Mouse (Mus musculus): ENCODE measurements around the gene Map3k5. TPM values are rescaled to one million over a fixed set of nuclear protein-coding genes. Genes with fewer than 3 reads are reported as not detected.
A peak's percentile ranks its signal among the peaks of the same experiment; 100 is the strongest.

Map3k5 gene
- polyA plus RNA-seq, 1 experiment from 2014 or later: 0.82 TPM

DNA sequence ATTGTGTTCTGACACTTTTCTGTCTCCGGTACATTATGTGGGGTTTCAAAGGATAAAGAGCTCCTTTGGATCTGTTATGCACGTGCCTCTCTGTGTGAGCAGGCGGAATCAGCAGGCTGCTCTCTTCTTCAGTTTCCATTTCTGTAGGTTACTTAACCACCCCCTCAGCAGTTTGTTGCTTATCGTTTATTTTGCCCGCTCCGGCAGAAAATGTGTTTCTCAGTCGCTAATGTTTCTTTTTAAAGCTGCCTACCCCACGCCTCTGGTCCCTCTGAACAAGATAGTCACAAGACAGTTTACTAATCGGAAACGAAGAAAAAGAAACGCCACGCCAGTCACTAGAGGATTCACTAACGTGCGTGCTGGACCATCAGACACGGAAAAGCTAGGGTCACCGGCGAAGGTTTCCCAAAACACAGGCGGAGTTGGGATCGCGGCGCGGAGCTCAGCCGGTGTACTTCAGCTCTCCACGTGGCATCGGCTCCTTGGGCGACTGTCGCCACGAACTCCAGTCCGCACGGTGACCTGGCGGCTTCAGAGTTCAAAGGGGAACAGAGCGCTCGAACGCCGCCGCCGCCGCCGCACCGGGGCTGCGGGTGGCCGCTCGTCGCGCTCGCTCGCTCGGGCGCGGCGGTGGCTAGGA, 214.0 kb downstream of the Map3k5 start, which contains the start of gene Map7:
TSS of gene Map7 (plus strand) at position 342 of the 643 bp plus-strand sequence.
- peaks cover 15% of the 10 kb centered on the region; the same call in 1 of the 2 replicates for H3K4me1 ChIP-seq
- H3K36me3 ChIP-seq: no peaks in the 10 kb centered on the region
- H3K9me3 ChIP-seq: no peaks in the 10 kb centered on the region
- peaks cover 58% of the 10 kb centered on the region for H3K27me3 ChIP-seq
- peak within 1 kb of the TSS; percentile 73 for H3K4me3 ChIP-seq
- 0 out of 2 replicates have a peak, but pooled peaks have one; percentile 4 for ATAC-seq (ENCODE audit: low FRiP score, low read depth)
- 4% methylated on average over 51 of the region's 51 CpGs for WGBS
- H3K9ac ChIP-seq (replicated peaks): peak within 1 kb of the TSS; percentile 56
- H3K4me2 ChIP-seq (replicated peaks): peak within 1 kb of the TSS; percentile 96
- no peak within 1 kb of the TSS for H3K27ac ChIP-seq (replicated peaks)

DNA sequence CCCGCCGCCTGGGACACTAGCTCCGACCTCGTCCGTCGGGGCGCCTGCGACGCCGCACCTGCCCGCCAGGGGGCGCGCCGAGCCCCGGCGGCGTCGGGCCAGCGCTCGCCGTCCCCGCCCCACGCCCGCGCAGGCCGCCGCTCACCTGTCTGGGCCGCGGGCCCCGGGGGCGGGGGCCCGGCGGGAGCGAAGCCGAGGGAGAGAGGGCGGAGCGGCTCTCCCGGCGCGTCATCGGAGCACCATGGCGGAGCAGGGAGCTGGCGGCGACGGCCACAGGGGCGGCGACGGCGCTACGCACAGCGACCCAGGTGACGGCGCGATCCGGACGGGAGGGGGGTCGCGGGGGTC, 214.5 kb downstream of the Map3k5 start:
- peaks cover 15% of the 10 kb centered on the region; the same call in 1 of the 2 replicates for H3K4me1 ChIP-seq
- no peaks in the 10 kb centered on the region for H3K9me3 ChIP-seq
- peak overlapping the region; percentile 56 for H3K9ac ChIP-seq (replicated peaks)
- peak; percentile 77 for ATAC-seq (ENCODE audit: low FRiP score, low read depth)
- H3K27ac ChIP-seq (replicated peaks): no peak overlapping the region
- no peaks in the 10 kb centered on the region for H3K36me3 ChIP-seq
- peak overlapping the region; percentile 96 for H3K4me2 ChIP-seq (replicated peaks)
- peaks cover 58% of the 10 kb centered on the region for H3K27me3 ChIP-seq
- WGBS: under 1% methylated on average over 49 of the region's 58 CpGs
- peak overlapping the region; percentile 73 for H3K4me3 ChIP-seq

DNA sequence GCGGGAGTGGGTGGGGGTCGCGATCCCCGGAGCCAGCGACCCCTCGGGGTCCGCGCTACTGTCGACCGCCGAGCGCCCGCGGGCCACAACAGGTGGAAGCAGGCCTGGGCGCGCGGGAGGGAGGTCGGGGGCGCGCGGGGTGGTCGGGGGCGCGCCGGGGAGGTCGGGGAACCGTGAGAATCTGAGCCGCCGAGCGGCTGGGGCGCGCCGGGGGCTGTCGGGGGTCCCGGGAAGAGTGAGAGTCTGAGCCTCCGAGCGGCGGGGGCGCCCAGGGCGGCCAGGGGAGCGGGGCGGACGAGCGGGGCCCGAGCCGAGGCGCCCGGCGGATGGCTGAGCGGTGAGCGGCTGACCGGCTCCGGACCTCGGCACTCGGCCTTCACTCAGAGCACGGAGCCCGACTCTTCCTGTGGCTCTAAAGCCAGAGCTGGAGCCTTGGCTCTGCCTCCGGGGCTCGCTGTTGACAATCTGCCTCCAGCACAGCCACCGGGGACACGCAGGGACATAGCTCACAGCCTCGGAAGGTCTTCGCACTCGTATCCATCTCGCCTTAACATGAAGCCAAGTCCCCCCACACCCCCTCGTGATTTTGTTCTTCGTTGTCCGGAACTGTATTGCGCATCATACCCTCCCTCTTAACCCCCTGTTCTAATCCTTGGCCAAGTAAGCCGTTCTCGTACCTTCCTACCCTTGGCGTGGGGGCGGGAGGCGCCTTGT, 215.0 kb downstream of the Map3k5 start:
- ATAC-seq (ENCODE audit: low FRiP score, low read depth): peak; percentile 77
- Histone ChIP-seq H3K4me1 (peaks cover 15% of the 10 kb centered on the region; the same call in 1 of the 2 replicates), H3K9me3 (no peaks in the 10 kb centered on the region), H3K27me3 (peaks cover 58% of the 10 kb centered on the region), H3K4me3 (peak overlapping the region; percentile 73), H3K4me2 (replicated peaks) (peak overlapping the region; percentile 96), H3K9ac (replicated peaks) (peak overlapping the region; percentile 56), H3K27ac (replicated peaks) (no peak overlapping the region), H3K36me3 (no peaks in the 10 kb centered on the region)
- under 1% methylated on average over 60 of the region's 74 CpGs for WGBS

DNA sequence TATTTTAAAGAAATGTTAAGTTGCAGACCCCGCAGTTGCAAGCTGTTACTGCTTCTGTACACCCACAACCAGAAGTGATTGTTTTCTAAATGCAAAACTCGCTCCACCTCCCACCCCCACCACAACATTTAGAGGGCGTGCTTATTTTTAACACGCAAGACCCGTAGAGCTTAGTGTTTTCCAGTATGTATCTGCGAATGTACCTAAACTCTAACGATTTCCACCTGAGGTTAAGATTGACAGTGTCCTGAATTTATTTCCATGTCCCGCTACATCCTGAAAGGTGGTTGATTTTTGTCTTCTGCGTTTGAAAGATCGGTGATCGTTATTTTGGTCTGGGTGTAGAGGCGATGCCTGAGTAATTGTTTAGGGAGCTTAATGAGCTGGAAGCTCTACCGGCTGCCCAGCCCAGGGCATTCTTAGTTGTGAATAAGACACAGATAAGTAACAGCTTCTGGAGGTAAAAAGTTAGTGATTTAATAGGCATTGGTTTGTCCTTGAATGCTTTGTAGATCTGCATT, 215.6 kb downstream of the Map3k5 start:
- H3K27ac ChIP-seq (replicated peaks): no peak overlapping the region
- ATAC-seq (ENCODE audit: low FRiP score, low read depth): no peak; the same call in 1 of the 2 replicates
- 4% methylated on average over 13 of the region's 13 CpGs for WGBS
- H3K9me3 ChIP-seq: no peaks in the 10 kb centered on the region
- H3K36me3 ChIP-seq: no peaks in the 10 kb centered on the region
- H3K4me3 ChIP-seq: peak overlapping the region; percentile 73
- peaks cover 15% of the 10 kb centered on the region; the same call in 1 of the 2 replicates for H3K4me1 ChIP-seq
- peaks cover 53% of the 10 kb centered on the region for H3K27me3 ChIP-seq
- H3K9ac ChIP-seq (replicated peaks): peak overlapping the region; percentile 56; the same call in 1 of the 2 replicates
- peak overlapping the region; percentile 96 for H3K4me2 ChIP-seq (replicated peaks)

DNA sequence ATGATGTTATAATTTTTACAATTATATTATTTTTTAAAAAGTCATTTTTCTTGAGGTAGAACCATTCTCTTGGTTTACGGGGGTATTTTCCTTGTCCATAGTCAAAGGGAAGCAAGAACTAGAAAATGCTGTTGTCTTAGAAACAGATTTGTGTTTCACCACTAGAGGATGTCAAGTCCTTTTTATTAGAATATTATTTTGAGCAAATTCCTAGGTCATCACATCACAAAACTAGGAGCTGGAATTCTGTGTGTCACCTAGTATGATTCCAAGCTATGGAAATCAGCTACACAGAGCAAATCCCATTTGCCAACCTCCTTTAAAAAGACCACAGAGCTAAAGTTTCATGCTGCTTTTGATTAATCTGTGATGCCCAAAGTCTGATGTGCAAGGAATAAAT, 217.9 kb downstream of the Map3k5 start:
- Histone ChIP-seq H3K9me3 (no peaks in the 10 kb centered on the region), H3K9ac (replicated peaks) (no peak overlapping the region), H3K4me3 (no peak overlapping the region), H3K27ac (replicated peaks) (no peak overlapping the region), H3K36me3 (no peaks in the 10 kb centered on the region), H3K27me3 (peaks cover 37% of the 10 kb centered on the region), H3K4me1 (peaks cover 15% of the 10 kb centered on the region; the same call in 1 of the 2 replicates), H3K4me2 (replicated peaks) (no peak overlapping the region)
- ATAC-seq (ENCODE audit: low FRiP score, low read depth): no peak
- 88% methylated on average over 1 of the region's 1 CpGs for WGBS

DNA sequence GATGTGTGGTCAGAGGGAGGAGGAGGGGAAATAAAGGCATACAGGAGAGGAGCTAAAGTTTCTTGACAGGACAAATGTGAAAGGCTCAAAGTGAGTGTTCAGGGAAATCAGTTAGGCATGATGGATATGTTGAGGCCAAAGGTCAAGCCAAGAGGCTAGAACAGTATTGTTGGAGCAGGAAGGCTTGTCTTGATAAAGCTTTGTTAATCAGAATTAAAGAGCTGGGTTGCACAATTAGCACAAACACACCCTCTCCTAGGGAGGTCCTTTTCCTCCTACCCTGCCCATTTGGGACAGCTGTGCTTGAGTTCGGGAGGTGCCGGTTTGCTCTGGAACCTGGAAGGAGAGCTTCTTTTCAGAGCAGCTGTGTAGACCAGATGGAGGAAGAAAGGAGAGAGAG, 219.2 kb downstream of the Map3k5 start:
- Histone ChIP-seq H3K36me3 (no peaks in the 10 kb centered on the region), H3K27ac (replicated peaks) (no peak overlapping the region), H3K27me3 (peaks cover 24% of the 10 kb centered on the region), H3K9ac (replicated peaks) (no peak overlapping the region), H3K4me1 (peaks cover 10% of the 10 kb centered on the region; the same call in 1 of the 2 replicates), H3K9me3 (no peaks in the 10 kb centered on the region), H3K4me2 (replicated peaks) (no peak overlapping the region), H3K4me3 (no peak overlapping the region)
- ATAC-seq (ENCODE audit: low FRiP score, low read depth): no peak
- WGBS: 43% methylated on average over 2 of the region's 2 CpGs

DNA sequence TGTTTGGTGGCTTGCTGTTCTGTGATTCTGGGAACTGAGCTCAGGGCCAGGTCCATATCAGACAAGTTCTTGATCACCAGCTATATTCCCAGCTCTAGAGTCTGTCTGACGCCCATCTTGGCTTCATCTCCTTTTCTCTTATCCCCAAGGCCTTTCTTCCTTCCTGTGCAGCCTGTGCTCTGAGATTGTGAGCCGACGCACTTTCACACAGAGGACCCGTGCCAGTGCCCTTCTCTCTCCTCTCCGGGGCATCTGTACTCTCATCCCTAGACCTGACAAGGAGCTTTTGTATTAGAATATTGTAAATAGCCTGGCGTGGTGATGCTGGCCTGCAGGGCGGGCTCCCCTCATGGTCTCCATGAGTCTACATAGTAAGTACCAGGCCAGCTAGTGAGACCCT, 221.1 kb downstream of the Map3k5 start:
- WGBS: 90% methylated on average over 7 of the region's 7 CpGs

DNA sequence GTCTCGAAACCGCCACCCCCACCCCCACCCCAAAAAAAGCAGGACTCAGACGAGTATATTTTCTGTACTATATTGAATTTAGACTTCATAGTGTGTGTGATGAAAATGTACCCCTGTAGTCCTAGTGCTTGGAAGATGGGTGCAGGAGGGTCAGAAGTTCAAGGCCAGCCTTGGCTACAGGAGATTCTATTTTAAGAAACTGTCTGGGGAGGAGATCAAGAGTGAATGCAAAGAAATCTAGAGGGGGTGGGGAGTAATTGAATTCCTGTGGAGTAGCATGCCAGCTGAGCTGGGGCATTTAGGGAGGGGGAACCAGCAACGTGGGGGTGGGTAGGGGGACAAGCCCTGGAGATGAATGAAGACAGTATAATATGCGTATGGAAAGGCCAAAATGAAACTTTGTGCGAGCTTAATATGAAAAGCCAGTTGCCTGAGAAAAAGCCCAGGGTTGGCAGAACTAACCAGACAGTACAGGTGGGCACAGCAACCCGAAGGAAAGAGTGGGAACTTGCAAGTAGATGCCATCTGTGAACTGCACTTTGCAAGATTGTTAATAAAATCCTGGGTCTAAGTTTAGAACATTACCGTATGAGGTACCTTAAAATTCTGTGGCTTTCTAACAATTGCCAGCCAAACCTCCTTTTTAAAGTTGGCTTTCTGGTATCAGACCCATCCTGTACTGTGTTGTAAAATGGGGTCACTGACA, 222.9 kb downstream of the Map3k5 start:
- no peak for ATAC-seq (ENCODE audit: low FRiP score, low read depth)
- Histone ChIP-seq H3K9ac (replicated peaks) (no peak overlapping the region), H3K4me1 (no peaks in the 10 kb centered on the region), H3K4me3 (no peak overlapping the region), H3K4me2 (replicated peaks) (no peak overlapping the region), H3K36me3 (no peaks in the 10 kb centered on the region), H3K9me3 (no peaks in the 10 kb centered on the region), H3K27ac (replicated peaks) (no peak overlapping the region), H3K27me3 (no peaks in the 10 kb centered on the region)
- WGBS: 87% methylated on average over 8 of the region's 8 CpGs

More for the DNA sequence above, 221.1 kb downstream of the Map3k5 start:
- H3K27ac ChIP-seq (replicated peaks): no peak overlapping the region
- H3K4me3 ChIP-seq: no peak overlapping the region
- no peak for ATAC-seq (ENCODE audit: low FRiP score, low read depth)
- no peaks in the 10 kb centered on the region for H3K36me3 ChIP-seq
- H3K9ac ChIP-seq (replicated peaks): no peak overlapping the region
- no peak overlapping the region for H3K4me2 ChIP-seq (replicated peaks)
- no peaks in the 10 kb centered on the region for H3K9me3 ChIP-seq
- peaks cover 5% of the 10 kb centered on the region for H3K27me3 ChIP-seq
- no peaks in the 10 kb centered on the region for H3K4me1 ChIP-seq

DNA sequence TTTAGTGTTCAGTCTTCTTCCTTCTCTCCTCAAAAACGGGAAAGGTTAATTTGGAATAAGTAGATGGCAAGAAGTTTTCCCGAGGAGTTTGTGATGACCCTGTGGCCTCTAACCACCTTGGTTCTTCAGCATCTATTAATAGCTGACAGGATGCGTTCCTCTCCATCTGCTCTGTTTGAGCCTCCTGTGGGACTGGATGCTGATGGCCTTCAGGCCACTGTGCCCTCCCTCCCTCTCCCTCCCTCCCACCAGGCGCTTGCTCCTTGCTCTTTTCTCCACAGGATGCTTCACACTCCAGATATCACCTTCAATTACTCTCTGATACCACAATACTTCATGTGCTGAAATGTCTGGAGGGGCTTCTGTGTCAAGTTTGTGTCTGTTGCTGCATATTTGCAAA, 224.5 kb downstream of the Map3k5 start:
- no peaks in the 10 kb centered on the region for H3K27me3 ChIP-seq
- H3K9me3 ChIP-seq: no peaks in the 10 kb centered on the region
- no peaks in the 10 kb centered on the region for H3K36me3 ChIP-seq
- ATAC-seq (ENCODE audit: low FRiP score, low read depth): no peak
- H3K9ac ChIP-seq (replicated peaks): no peak overlapping the region
- WGBS: 67% methylated on average over 4 of the region's 4 CpGs
- no peak overlapping the region for H3K4me2 ChIP-seq (replicated peaks)
- H3K27ac ChIP-seq (replicated peaks): no peak overlapping the region
- H3K4me3 ChIP-seq: no peak overlapping the region
- H3K4me1 ChIP-seq: no peaks in the 10 kb centered on the region

DNA sequence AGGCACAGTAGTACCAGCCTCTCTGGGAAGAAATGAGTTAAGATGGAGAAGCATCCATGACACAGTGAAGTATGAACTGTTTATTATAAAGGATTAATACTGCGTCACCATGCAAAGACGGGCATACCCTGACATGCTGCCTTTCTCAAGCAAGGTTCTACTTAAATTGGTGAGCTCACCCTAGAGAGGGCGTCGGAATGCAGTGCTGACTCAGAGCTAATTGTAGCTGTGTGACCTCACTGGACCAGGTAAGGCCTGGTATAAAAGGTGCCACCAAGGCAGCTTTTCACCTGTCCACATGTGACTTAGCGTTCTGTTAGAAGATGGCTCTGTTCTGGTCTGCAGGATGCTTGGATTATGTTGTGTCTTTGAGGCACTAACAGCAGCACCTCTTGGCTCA, 225.0 kb downstream of the Map3k5 start:
- Histone ChIP-seq H3K36me3 (no peaks in the 10 kb centered on the region), H3K4me1 (no peaks in the 10 kb centered on the region), H3K27ac (replicated peaks) (no peak overlapping the region), H3K4me2 (replicated peaks) (no peak overlapping the region), H3K4me3 (no peak overlapping the region), H3K27me3 (no peaks in the 10 kb centered on the region), H3K9ac (replicated peaks) (no peak overlapping the region), H3K9me3 (no peaks in the 10 kb centered on the region)
- WGBS: 85% methylated on average over 5 of the region's 5 CpGs
- ATAC-seq (ENCODE audit: low FRiP score, low read depth): no peak

DNA sequence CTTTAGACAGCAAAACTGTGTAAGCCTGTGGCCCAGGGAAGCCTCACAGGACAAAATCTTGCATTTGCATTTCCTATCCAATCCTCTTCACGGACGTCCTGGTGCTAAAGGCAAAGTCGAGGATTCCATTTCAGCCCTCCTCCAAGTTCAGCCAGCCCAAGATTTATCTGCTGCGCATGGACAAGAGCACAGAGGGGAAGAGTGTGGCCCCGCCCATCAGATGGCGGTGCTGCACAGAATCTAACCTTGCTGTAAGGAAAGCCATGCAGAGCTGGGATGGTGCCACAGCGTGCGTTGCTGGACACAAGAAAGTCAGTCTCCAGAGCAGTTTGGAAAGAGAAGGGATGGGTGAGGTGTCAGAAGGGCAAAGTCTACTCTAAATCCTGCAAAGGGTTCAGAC, 226.6 kb downstream of the Map3k5 start:
- Histone ChIP-seq H3K27me3 (no peaks in the 10 kb centered on the region), H3K4me2 (replicated peaks) (no peak overlapping the region), H3K27ac (replicated peaks) (no peak overlapping the region), H3K36me3 (no peaks in the 10 kb centered on the region), H3K4me1 (no peaks in the 10 kb centered on the region), H3K9me3 (no peaks in the 10 kb centered on the region), H3K4me3 (no peak overlapping the region), H3K9ac (replicated peaks) (no peak overlapping the region)
- no peak for ATAC-seq (ENCODE audit: low FRiP score, low read depth)
- 67% methylated on average over 8 of the region's 8 CpGs for WGBS

DNA sequence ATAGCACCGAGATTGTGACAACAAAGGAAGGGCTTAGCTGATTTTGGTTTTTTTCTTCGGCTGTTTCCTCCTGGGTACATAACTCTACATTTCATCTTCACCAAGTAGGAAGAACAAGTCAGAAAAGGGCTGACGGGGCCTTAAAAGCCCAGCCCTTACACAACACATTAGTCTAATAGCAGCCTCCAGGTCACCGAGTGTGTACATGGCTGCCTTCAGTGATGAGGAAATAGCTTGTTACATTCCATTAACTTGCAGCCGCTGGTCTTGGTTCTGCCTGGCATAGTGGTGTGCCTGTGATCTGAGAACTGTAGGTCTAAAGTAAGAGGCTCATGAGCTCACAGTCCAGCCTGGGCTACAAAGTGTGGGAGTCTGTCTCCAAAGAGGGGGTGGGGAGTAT, 230.5 kb downstream of the Map3k5 start:
- Histone ChIP-seq H3K9me3 (no peaks in the 10 kb centered on the region), H3K27ac (replicated peaks) (no peak overlapping the region), H3K4me1 (no peaks in the 10 kb centered on the region), H3K4me3 (no peak overlapping the region), H3K9ac (replicated peaks) (no peak overlapping the region), H3K27me3 (peaks cover 14% of the 10 kb centered on the region), H3K4me2 (replicated peaks) (no peak overlapping the region), H3K36me3 (no peaks in the 10 kb centered on the region)
- WGBS: 92% methylated on average over 5 of the region's 5 CpGs
- ATAC-seq (ENCODE audit: low FRiP score, low read depth): no peak
